Mouse (Mus musculus) gastrocnemius, adult 2 months (tissue): ENCODE data around the gene Fam166a. TPM values are rescaled to one million over a fixed set of nuclear protein-coding genes. Genes with fewer than 3 reads are reported as not detected.

Experiments
- DNase-seq: peaks from one replicate; pipeline ENCODE4 v3.0.0; 2022
- H3K27ac ChIP-seq: fragments of 200-600 bp; 2 replicates; pipeline ENCODE4 v1.8.1; 2022; ENCODE audit warnings: mild to moderate bottlenecking
- H3K4me3 ChIP-seq: fragments of 200-600 bp; 2 replicates; pipeline ENCODE4 v1.8.1; 2022; ENCODE audit warnings: mild to moderate bottlenecking, moderate library complexity
- CTCF ChIP-seq: fragments of 200-600 bp; IDR thresholded peaks from 2 replicates; pipeline ENCODE4 v1.8.1; 2022; ENCODE audit warnings: antibody characterized with exemption, mild to moderate bottlenecking, moderate library complexity
- intact Hi-C: fragments of 180-260 bp; cut with DNase I; formaldehyde crosslinking; loops from one replicate; pipeline ENCODE4 v1.15.1; 2025
- long read RNA-seq, 2 experiments: library from polyadenylated mRNA; stranded (forward); transcript quantifications; one replicate each; pipeline ENCODE4 v2.0.0; 2021
- total RNA-seq, 2 experiments: library from RNA; stranded (reverse); gene quantifications; 2 replicates each; pipeline ENCODE4 v1.2.3; 2021

The Fam166a gene
- total RNA-seq, result not detected
- long read RNA-seq, experiment 1, result 0 reads
- long read RNA-seq, experiment 2, result 0 reads

- no peak for DNase-seq
- Histone ChIP-seq H3K4me3 (no peak within 1 kb of the TSS), H3K27ac (no peak within 1 kb of the TSS)
- TF ChIP-seq CTCF, result no peak
- intact Hi-C loops, result no loop called here
These were observed at the start of gene Fam166a for GRCm38 (mm10) chr2:25218445-25218844. TSS of gene Fam166a (plus strand) at chr2:25218745.

- Histone ChIP-seq H3K27ac (peak overlapping the region; percentile 51), H3K4me3 (no peak overlapping the region)
- no peak for TF ChIP-seq CTCF
- intact Hi-C loops, result no loop called here
- peak; percentile 23 for DNase-seq
These were observed 48.8 kb upstream of the Fam166a start for GRCm38 (mm10) chr2:25169778-25170177.

- H3K27ac ChIP-seq, result peak overlapping the region; percentile 51
- intact Hi-C loops, result no loop called here
- DNase-seq, result peak; percentile 18
- TF ChIP-seq CTCF, result no peak
- H3K4me3 ChIP-seq, result no peak overlapping the region
These were observed 48.0 kb upstream of the Fam166a start for GRCm38 (mm10) chr2:25170326-25171100.

DNA sequence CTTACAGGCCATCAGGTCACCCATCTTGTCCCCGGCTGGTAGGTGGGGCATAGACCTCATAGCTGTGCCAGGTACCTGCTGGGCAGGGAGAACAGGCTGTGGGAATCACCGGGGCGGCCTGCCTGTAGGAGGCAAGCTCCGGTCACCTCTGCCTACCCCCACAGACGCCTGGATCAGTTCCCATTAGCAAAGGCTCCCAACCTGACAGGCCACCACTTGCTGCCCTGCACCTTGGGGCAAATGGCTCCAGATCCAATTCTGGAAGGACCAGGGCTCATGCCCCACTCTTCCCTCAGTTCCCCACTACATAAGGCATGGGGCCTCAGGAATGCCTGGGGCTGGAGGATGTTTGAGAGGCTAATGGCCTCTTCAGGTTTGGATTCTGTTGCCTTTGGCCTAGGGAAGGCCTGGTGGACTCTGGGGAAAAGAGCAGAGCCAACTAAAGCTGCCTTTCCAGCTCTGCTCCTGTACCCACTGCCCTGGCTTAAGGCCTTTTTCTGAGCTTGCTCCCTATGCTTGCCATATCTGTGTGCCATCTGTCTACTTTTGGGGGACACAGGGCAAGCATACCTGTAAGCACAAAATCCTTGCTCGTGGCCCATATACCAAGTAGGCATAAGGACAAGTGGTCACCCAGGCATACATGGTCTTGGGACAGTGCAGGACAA lies 47.3 kb upstream of the Fam166a start:
- no peak for TF ChIP-seq CTCF
- DNase-seq, result peak; percentile 15
- intact Hi-C loops, result no loop called here
- H3K27ac ChIP-seq, result peak overlapping the region; percentile 51; the same call in 1 of the 2 replicates
- no peak overlapping the region for H3K4me3 ChIP-seq

GRCm38 (mm10) chr2:25171769-25172153 lies 46.8 kb upstream of the Fam166a start:
- no peak for DNase-seq
- intact Hi-C loops, result no loop called here
- Histone ChIP-seq H3K4me3 (no peak overlapping the region), H3K27ac (peak overlapping the region; percentile 51; the same call in 1 of the 2 replicates)
- TF ChIP-seq CTCF, result no peak

DNA sequence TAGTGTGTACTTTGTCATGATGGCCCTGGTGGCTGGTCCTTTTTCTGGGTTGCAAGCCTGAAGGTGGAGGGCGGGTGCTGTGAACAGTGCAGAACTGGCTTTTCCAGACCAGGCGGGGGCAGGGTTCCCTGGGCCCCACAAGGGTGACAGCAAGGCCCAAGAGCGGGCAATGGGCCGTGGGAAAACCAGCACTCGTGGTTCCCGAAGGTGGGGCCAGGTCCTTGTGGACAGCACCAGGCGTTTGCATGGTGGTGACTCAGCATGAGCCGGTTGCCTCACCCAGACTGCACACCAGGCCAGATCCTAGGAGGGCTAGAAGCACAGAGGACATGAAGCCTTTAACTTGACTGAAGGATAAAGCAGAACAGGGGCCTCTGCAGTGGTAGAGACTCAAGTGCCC lies 45.9 kb upstream of the Fam166a start:
- DNase-seq, result peak; percentile 18
- Histone ChIP-seq H3K4me3 (no peak overlapping the region), H3K27ac (0 out of 2 replicates have a peak overlapping the region, but pooled peaks have one; percentile 12)
- TF ChIP-seq CTCF, result no peak
- intact Hi-C loops, result no loop called here

DNA sequence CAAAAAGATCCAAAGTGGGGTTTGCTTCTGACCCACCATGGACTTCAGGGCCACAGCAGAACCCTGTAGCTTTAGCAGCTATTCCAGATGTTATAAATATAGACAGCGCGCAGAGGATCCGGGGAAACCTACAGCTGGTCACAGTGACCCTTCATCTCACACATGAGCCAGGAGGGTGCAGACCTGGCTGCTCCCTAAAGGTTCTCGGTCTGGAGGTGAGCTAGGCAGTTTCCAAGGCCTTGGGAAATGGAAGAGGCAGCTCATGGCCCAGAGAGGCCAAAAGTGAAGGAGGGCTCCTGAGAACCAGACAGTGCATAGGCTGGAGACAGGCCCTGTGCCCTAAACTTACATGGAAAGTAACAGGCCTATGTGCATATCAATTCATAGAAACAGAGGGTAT lies 44.7 kb upstream of the Fam166a start:
- intact Hi-C loops, result no loop called here
- no peak for TF ChIP-seq CTCF
- DNase-seq, result no peak
- peak overlapping the region; percentile 86; the same call in 1 of the 2 replicates for H3K27ac ChIP-seq
- no peak overlapping the region for H3K4me3 ChIP-seq

GRCm38 (mm10) chr2:25174866-25175689 lies 43.5 kb upstream of the Fam166a start:
- peak overlapping the region; percentile 86 for H3K27ac ChIP-seq
- DNase-seq, result no peak
- no peak for TF ChIP-seq CTCF
- intact Hi-C loops, result no loop called here
- H3K4me3 ChIP-seq, result no peak overlapping the region

GRCm38 (mm10) chr2:25175690-25176078 lies 42.9 kb upstream of the Fam166a start:
- H3K4me3 ChIP-seq, result no peak overlapping the region
- intact Hi-C loops, result no loop called here
- TF ChIP-seq CTCF, result no peak
- H3K27ac ChIP-seq, result peak overlapping the region; percentile 86
- no peak for DNase-seq

GRCm38 (mm10) chr2:25176573-25176972 lies 42.0 kb upstream of the Fam166a start:
- Histone ChIP-seq H3K27ac (peak overlapping the region; percentile 86), H3K4me3 (peak overlapping the region; percentile 60)
- TF ChIP-seq CTCF, result no peak
- no peak for DNase-seq
- intact Hi-C loops, result no loop called here

GRCm38 (mm10) chr2:25177076-25177475 lies 41.5 kb upstream of the Fam166a start:
- no peak for TF ChIP-seq CTCF
- intact Hi-C loops, result no loop called here
- no peak for DNase-seq
- Histone ChIP-seq H3K4me3 (peak overlapping the region; percentile 60), H3K27ac (peak overlapping the region; percentile 86)

DNA sequence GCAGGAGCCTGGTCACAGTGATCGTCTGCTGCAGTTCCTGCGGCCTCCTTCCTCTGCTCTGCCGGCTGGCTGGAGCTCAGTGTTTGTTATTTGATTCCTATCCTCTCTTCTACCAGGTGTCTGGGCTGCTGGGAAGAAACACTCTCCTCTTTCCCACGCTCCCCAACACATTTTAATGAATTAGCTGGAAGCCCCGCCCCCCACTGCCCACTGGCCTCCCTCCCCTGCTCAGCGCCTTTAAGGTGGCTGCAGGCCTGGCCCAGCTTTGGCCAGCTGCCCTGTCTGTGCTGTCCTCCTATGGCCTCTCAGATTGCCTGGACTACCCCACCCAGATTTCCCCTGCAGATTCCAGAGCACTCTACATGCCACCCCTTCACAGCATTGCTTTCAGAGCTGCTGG lies 40.9 kb upstream of the Fam166a start:
- peak; percentile 74 for DNase-seq
- peak overlapping the region; percentile 60 for H3K4me3 ChIP-seq
- no peak for TF ChIP-seq CTCF
- intact Hi-C loops, result no loop called here
- H3K27ac ChIP-seq, result peak overlapping the region; percentile 86
